Mouse (Mus musculus) 416B (cell line): ENCODE data around the gene Osbpl5.
"Not testable (repeated sequence)": the region's sequence is repeated elsewhere in the genome, so short reads cannot be mapped to it uniquely, and the experiment has no call there.

ENCODE experiments used
- DNase-seq: peaks from one replicate; pipeline ENCODE4 v3.0.0; 2011; ENCODE audit warnings: low read depth

The Osbpl5 gene

DNA sequence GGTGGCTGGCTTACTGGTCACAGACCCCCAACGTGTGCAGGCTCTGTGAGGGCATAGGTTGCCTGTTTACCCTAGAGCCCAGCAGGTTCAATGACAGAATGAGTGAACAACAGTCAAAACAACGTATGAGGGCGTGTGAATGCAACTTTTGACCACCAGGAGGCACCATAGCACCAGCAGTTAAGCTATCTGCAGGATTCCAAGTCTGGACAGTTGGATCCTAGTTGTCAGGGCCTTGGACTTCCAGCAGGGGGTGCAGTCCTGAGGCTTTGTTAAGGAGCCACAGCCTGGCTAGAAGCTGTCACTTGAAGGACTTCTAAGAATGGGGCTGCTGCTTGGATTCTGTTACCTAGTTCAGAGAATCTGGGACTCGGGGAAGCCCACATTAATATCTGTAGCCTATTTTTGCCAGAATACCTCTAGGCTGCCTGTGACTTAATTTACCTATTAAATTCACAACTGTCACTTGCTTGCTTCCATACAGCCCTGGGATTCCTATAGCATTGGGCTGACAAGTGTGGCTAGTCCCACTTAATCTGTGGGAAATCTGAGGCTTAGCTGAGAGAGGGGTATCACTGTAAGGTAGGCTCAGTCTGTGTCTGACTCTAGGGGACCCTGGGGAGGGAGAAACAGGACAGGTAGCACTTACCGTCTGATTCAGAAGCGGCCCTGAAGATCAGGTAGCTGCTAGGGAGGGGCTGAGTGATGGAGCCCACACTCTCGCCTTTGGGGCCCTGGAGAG lies 49.9 kb downstream of the Osbpl5 start:
- DNase-seq: peak; percentile 98

DNA sequence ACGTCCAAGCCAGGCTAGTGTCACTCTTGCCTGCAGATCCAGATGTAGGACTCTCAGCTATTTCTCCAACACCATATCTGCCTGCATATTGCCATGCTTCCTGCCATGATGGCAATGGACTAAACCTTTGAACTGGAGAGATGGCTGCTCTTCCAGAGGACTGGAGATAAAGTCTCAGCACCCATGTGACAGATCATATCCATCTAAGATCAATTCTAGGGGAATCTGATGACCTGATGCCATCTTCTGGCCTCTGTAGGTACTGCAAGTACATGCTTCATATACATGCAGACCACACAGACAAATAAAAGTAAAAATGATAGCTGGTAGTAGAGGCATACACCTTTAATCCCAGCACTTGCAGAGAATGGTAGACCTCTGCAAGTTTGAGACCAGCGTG lies 60.6 kb downstream of the Osbpl5 start:
- peak; percentile 76 for DNase-seq

DNA sequence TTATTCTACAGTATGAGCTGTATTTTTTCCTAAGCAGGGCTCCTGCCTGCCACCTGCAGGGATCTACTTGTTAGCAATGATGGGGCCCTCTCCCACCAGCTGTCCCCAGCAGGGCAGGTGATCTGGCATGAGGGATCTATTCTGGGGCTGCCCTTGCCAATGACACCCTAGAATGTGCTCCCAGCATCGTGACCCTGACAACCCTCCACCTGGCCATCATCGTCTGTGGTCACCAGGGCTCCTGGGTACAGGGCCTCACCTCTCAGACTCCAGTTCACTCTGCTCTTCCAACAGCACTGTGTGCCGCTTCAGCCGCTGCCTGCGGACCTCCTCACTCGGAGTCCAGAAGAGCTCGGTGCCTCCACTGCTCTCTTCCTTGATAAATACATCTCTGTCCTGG lies 62.2 kb downstream of the Osbpl5 start:
- DNase-seq: no peak

DNA sequence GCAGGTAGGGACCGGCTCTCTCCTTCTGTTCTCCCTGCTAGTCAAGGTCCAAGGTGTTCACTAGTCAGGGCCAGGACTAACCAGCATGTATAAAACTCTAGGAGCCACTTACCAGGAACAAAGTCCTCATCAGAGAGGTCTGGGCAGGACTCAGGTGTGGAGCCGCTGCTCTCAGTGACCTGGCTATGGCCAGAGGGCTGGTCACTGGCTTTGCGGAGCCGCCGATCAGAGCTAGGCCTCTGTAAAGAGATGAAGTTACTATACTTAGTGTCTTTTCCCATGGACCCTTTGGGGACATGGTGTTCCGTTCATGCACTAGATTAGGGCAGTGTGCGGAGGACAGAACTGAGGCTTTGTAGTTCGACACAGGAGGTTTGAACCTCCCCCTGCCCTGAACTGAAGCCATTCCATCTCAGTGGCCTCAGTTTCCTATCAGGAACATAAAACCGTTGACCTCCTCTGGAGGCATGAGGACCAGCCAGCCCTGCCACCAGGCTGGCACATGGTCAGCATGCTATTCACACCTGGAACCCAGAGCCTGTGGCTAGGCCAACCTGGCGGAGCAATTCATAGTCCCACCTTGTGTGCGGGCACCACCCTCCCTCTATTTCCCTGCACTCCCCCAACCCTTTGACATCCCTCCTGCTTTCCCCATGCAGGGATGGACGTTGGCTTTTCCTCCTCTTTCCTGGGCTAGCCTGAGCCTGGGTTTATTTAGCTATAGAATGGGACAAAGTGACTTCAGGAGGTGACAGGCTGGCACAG lies 63.9 kb downstream of the Osbpl5 start:
- no peak for DNase-seq

DNA sequence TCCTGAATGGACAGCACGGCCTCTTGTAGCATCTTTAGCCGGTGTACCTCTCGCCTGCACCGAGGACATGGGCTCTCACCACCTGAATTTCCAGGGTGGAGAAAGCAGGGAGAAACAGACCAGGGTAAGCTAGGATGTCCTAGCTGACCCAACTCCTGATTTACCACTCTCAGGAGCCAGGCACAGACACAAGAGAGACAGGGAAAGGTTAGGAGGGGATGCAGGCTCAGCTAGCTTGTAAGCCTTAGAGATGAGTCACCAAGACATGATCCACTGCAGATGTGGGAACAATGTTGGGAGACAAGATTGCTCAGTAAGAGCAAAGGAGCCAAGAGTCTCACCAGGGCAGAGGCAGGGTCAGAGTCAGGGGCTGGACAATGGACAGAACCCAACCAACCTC lies 64.9 kb downstream of the Osbpl5 start:
- no peak for DNase-seq

DNA sequence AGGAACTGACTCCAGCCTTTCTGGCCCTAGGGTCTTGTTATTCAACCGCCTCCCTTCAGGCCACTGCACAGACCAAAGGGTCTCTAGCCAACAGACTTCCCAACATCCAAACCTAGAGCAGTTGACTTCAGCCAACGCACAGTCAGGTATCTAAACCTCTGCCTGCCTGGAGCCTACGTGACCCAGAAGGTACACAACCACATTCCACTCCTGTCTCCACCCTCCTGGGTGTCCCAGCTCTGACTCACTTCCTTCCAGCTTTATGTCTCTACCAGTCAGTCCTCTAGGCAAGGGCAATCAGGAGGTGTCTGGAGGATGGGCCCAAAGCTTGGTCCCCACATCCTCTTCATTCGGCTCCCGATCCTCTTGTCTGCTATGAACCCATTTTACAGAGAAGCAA lies 65.6 kb downstream of the Osbpl5 start:
- DNase-seq: peak; percentile 50

DNA sequence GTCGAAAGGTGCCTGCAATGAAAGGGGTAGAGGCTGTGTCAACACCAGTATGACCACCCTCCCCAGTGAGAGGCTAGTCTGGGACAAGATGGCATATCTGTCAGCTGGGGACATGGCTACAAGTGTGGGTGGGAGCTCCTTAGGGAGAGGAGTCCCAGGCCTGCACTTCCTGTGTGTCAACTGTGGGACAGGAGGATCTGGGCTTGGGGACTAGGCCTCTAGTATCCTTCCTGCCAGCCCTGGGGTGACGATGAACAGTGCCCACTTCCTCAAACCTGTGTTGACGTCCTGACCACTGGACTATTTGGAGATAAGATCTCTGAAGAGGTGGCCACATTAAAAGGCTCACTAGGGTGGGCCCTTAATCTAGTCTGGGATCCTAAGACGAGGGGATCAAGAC lies 66.8 kb downstream of the Osbpl5 start:
- DNase-seq: peak; percentile 60

DNA sequence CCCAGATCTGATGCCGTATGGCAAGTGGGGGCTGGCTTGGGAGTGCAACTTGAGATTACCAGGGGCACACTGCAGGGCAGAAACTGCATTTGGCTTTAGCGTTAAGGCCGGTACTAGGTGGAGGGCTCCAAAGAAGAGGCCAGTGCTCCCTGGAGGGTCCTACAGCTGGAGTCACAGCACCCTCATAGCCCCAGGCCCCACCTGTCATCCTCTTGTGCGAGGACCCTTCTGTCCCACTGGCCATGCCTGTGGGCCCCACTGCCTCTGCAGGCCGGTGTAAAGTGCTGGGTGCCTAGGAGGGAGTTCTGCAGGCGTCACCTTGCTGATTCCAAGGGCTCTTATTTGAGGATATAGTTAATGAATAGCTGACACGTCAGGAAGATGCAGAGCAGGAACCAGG lies 67.3 kb downstream of the Osbpl5 start:
- DNase-seq: no peak

DNA sequence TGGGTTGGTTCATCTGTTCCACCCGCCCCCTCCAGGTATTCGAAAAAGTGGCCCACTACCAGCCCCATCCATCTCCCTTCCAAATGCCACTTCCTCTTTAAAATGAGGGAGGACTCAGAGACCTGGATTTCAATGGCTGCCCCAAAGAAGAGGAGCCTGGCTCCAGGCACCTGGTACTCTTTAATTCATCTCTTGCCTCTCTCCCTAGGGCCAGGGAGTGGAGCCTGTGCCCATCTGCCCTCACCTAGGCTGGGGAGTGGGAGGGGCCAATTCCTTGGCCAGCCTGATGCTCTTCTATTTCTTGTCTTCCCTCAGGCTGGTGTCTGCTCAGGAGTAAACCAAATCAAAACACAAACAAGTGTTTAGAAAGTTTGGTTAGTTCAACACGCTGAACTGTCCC lies 70.1 kb downstream of the Osbpl5 start:
- DNase-seq: not testable (repeated sequence)

DNA sequence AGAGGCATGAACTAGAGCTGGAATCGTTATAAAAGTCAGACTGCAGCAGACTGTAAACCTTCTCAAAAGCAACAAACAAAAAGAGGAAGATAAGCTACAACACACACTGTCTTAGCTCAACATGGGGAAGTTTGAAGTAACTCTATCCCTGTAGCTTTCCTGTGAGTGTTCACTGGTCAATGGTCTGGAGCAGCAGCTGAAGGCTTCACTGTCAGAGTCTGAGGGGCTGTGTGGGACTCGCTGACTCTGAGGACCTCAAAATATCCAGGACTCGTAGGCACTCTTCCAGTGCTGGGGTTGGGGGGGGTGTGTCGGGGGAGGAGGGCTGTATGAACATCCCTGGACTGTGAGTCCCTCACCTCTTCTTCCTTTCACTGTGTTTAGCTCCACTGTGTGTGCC lies 70.6 kb downstream of the Osbpl5 start:
- DNase-seq: peak; percentile 45

DNA sequence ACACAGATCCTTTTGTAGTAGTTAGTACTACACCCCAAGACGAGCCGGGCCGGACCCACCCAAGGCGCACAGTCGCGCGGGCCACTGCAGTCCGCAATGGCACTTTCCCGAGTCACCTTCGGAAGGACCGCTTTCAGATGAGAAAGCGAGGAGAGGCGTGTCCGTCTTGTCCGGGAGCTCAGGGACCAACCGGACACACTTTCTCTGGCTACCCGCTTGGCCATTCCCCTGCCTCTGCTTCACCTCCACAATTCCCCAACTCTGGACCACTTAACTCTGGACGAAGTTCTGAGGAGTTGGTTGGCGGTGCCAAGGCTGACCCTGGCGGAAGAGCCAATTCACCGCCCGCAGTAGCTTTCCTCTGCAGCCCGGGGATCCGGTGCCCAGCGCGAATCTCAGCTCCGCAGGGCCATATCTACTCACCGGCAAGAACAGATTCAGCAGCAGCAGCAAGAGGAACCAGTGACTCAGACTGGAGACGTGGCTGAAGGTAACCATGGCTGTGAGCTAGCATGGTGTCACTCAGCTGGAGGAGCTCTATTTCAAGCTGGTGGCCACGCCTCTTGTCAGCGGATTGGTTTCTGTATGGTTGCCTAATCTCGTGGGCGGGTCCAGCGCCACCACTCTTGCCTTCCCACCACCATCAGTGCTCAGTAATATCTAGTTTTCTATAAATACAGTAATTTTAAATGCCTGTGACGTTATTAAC lies 71.3 kb downstream of the Osbpl5 start, which contains the start of gene Tnfrsf23:
Tnfrsf23 (minus strand) TSS at position 514 of the 709 bp plus-strand sequence.
- peak; percentile 96 for DNase-seq

DNA sequence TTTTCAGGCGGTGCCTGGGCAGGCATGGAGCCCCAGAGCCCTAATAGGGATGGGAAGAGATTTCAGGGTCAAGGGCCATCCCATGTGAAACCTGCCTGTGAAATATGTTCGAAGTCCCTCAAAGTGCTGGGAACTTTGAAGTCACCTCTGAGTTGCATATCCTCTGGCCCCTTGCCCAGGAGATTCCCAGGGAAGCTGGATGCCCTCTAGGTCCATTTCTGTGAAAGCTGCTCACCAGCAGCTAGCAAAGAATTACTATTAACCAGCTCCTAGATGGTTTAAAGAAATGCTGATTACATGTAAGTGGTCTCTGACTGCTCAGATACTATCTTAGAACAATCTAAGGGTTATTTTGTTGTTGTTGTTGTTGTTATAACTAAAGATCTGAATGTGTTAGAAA lies 72.2 kb downstream of the Osbpl5 start:
- DNase-seq: not testable (repeated sequence)

DNA sequence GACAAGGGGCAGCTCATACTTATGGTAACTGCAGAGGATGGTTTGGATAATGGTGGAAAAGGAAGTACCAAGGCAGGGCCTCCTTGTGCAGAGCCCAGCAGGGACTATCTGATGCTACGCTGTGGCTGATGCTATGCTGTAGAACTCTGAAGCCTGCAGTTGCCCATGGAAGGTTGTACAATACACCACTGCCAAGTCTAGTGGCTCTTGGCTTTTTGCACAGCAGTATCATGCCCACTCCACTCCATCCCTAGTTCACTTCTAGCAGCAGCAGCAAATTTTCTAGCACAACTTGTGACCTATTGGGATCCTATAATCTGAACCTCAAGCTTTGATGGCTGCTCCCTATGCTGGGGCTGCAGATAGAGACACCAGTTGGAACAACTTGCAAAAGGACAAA lies 75.2 kb downstream of the Osbpl5 start:
- DNase-seq: no peak

DNA sequence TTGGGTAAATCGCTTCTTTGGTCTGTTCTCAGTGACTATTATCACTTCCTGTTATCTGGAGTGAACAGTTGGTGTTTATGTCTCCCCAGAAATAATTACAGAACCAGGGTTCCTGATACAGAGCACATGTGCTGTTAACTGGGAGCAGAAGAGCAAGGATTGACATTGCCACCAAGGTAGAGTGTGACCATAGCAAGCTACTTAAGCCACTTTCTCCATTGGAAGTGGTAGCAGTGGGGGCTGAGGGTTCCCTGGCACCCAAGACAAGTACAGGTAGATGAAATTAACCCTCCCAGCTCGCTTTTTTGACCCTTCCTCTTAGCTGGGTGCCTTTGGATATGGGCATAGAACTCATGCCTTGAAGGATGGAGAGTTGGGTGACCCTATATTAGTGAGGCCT lies 75.9 kb downstream of the Osbpl5 start:
- DNase-seq: not testable (repeated sequence)

DNA sequence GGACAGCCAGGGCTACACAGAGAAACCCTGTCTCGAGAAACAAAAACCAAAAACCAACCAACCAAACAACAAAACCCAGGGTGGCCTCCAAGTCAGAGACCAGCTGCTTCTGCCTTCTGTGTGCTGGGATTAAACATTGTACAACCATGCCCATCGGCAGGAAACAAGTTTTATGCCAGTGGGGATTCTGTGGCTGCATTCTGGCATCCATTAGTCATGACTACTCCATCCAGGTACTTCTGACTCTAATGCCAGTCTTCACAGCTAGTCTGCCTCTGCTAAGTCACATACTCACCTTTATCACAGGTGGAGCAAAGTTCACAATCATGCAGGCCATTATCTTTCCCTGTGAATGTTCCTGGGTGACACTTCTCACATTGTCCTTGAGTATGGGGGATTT lies 77.1 kb downstream of the Osbpl5 start:
- DNase-seq: not testable (repeated sequence)

DNA sequence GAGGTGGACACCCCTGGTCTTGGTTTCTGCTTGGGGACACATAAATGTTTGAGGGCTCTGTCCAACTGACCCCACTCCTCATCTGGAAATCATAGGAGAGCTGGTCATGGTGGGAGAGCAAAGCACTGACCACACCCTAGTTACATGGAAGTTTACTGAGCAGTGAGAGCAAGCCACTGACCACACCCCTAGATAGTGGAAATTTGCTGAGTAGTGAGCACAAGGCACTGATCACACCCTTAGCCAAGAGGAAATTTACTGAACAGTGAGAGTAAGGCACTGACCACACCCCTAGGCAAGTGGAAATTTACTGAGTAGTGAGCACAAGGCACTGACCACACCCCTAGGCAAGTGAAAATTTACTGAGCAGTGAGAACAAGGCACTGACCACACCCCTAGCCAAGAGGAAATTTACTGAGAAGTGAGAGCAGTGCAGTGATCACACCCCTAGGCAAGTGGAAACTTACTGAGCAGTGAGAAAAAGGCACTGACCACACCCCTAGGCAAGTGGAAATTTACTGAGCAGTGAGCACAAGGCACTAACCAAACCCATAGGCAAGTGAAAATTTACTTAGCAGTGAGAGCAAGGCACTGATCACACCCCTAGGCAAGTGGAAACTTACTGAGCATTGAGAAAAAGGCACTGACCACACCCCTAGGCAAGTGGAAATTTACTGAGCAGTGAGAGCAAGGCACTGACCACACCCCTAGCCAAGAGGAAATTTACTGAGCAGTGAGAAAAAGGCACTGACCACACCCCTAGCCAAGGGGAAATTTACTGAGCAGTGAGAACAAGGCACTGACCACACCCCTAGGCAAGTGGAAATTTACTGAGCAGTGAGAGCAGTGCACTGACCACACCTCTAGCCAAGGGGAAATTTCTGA lies 90.1 kb downstream of the Osbpl5 start:
- peak; percentile 82 for DNase-seq

DNA sequence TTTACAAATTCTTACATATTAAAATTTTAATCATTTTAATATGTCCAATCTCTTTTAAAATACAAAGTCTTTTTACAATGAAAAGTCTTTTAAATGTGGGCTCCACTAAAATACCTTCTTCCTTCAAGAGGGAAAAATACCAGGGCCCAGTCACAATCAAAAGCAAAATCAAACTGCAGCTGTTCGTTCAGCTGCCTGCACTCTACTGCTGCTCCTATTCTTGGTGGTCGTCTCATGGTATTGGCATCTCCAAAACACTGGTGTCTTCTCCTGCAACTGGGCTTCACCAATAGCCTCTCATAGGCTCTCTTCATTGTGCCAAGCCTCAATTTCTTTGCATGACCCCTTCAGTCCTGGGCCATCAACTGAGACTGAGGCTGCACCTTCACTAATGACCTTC lies 93.3 kb downstream of the Osbpl5 start:
- DNase-seq: no peak

DNA sequence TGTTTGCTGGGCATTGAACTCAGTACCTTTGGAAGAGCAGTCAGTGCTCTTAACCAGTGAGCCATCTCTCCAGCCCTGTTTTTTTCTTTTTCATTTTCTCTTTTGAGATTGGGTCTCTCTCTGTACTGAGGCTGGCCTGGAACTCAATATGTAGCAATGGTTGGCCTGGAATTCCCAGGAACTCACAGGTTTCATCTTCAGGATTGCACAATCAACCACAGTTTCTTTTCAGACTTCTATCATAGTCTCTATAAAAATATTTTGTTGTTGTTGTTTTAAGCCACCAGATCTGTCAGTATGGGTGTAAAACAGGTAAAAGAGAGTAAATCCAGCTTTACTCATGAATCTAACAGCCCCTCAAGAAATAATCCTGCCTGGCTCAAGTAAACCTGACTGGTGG lies 96.0 kb downstream of the Osbpl5 start:
- no peak for DNase-seq

DNA sequence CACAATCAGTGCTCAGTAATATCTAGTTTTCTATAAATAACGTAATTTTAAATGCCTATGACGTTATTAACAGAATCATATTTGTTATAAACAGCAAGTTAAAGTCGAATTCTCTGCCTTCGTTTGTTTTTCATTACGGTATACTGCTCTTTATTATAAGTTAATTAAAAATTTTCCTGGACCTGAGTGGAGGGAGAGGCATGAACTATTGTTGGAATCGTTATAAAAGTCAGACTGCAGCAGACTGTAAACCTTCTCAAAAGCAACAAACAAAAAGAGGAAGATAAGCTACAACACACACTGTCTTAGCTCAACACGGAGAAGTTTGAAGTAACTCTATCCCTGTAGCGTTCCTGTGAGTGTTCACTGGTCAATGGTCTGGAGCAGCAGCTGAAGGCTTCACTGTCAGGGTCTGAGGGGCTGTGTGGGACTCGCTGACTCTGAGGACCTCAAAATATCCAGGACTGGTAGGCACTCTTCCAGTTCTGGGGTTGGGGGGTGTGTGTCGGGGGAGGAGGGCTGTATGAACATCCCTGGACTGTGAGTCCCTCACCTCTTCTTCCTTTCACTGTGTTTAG lies 106.9 kb downstream of the Osbpl5 start:
- DNase-seq: not testable (repeated sequence)

DNA sequence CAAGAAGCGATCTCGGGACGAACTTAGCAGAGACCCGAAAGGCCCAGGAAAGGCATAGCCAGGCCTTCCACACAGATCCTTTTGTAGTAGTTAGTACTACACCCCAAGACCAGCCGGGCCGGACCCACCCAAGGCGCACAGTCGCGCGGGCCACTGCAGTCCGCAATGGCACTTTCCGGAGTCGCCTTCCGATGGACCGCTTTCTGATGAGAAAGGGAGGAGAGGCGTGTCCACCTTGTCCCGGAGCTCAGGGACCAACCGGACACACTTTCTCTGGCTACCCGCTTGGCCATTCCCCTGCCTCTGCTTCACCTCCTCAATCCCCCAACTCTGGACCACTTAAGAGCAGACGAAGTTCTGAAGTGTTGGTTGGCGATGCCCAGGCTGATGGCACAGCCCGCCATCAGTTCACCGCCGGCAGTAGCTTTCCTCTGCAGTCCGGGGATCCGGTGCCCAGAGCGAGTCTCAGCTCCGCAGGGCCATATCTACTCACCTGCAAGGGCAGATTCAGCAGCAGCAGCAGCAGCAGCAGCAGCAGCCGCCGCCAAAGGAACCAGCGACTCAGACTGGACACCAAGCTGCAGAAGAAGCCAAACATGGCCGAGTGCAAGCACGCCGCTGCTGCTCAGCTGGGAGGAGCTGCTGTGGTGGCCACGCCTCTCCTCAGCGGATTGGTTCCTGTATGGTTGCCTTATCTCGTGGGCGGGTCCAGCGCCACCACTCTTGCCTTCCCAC lies 107.6 kb downstream of the Osbpl5 start, which contains the start of gene Tnfrsf22:
Tnfrsf22 (minus strand) TSS at position 628 of the 735 bp plus-strand sequence.
- no peak for DNase-seq

DNA sequence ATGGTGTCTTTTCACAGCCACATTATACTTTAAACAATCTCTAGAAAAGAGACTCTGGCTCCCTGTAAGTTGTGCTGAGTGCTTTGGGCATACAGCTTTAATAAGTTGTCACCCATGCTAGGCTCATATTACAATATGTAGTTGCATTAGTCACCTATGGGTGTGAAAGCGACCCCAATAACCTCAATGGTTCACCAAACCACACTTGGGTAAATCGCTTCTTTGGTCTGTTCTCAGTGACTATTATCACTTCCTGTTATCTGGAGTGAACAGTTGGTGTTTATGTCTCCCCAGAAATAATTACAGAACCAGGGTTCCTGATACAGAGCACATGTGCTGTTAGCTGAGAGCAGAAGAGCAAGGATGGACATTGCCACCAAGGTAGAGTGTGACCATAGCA lies 112.8 kb downstream of the Osbpl5 start:
- DNase-seq: peak; percentile 86
